Mouse (Mus musculus) CH12.LX (cell line): ENCODE measurements around the gene Mllt10.

Experiments
- CTCF ChIP-seq, 2 experiments: IDR thresholded peaks in 1 of 2; conservative IDR thresholded peaks in 1 of 2; 2 replicates each; pipeline ENCODE4 v1.5.1; 2011 to 2012; ENCODE audit warnings: low read depth in 2 of 2, low read length in 2 of 2, improper control_type of control experiment in 1 of 2, inconsistent platforms in 1 of 2, mild to moderate bottlenecking in 1 of 2, moderate library complexity in 1 of 2
- E2F4 ChIP-seq: IDR thresholded peaks from 2 replicates; pipeline ENCODE4 v1.6.1; 2011; ENCODE audit warnings: low read depth, low read length, improper control_type of control experiment; ENCODE audit not compliant: insufficient replicate concordance
- KAT2A ChIP-seq: IDR thresholded peaks from 2 replicates; pipeline ENCODE4 v1.6.1; 2012; ENCODE audit warnings: low read length, improper control_type of control experiment, inconsistent platforms; ENCODE audit not compliant: insufficient replicate concordance
- ZC3H11A ChIP-seq: IDR thresholded peaks from 2 replicates; pipeline ENCODE4 v1.6.1; 2012; ENCODE audit warnings: low read depth, mild to moderate bottlenecking, inconsistent platforms, low read length, improper control_type of control experiment
- ZNF384 ChIP-seq: IDR thresholded peaks from 2 replicates; pipeline ENCODE4 v1.6.1; 2012; ENCODE audit warnings: low read depth, low read length, improper control_type of control experiment, inconsistent platforms

GRCm38 (mm10) chr2:18055016-18055928 is at the start of gene Mllt10:
- TF ChIP-seq CTCF (conservative IDR thresholded peaks at IDR 0.05 in 1 of 2, IDR thresholded peaks at IDR 0.05 in 1 of 2; ENCODE audit: low read depth in 2 of 2, low read length in 2 of 2) (no peak), E2F4 (peak; percentile 5; the same call in 1 of the 2 replicates), ZC3H11A (peak; percentile 46), ZNF384 (no peak), KAT2A (no peak)
